Mouse (Mus musculus) myocyte (in vitro differentiated cells): ENCODE measurements around the gene Nr1i2. TPM values are rescaled to one million over a fixed set of nuclear protein-coding genes. Genes with fewer than 3 reads are reported as not detected.

Experiments used
- H3K27me3 ChIP-seq: one replicate; pipeline ENCODE4 v1.6.1; 2011; ENCODE audit not compliant: control insufficient read depth, insufficient read depth, insufficient read length
- H3K36me3 ChIP-seq: one replicate; pipeline ENCODE4 v1.6.1; 2011; ENCODE audit not compliant: control insufficient read depth, insufficient read depth
- H3K4me2 ChIP-seq: one replicate; pipeline ENCODE4 v1.6.1; 2011; ENCODE audit warnings: low read depth, control low read depth
- H3K4me3 ChIP-seq: one replicate; pipeline ENCODE4 v1.5.1; 2011; ENCODE audit warnings: mild to moderate bottlenecking, control low read depth, moderate library complexity
- H3K79me2 ChIP-seq: one replicate; pipeline ENCODE4 v1.6.1; 2011; ENCODE audit not compliant: control insufficient read depth, insufficient read depth
- H3ac ChIP-seq: one replicate; pipeline ENCODE4 v1.6.1; 2011; ENCODE audit not compliant: control insufficient read depth, insufficient read length
- CEBPB ChIP-seq: IDR thresholded peaks from 2 replicates; pipeline ENCODE4 v1.6.1; 2011; ENCODE audit warnings: mild to moderate bottlenecking, moderate library complexity; ENCODE audit not compliant: poor library complexity, insufficient read depth, severe bottlenecking
- E2F4 ChIP-seq: IDR thresholded peaks from one replicate; pipeline ENCODE4 v1.6.1; 2011; ENCODE audit warnings: mild to moderate bottlenecking, control low read depth, moderate library complexity; ENCODE audit not compliant: insufficient read depth
- MAX ChIP-seq: IDR thresholded peaks from one replicate; pipeline ENCODE4 v1.6.1; 2011; ENCODE audit warnings: low read depth, mild to moderate bottlenecking, control low read depth
- MYOD1 ChIP-seq, 3 experiments: IDR thresholded peaks; one replicate each; pipeline ENCODE4 v1.6.1; 2011; ENCODE audit warnings: control low read depth in 2 of 3, low read depth in 2 of 3, mild to moderate bottlenecking in 2 of 3, moderate library complexity in 1 of 3; ENCODE audit not compliant: insufficient read length in 2 of 3, control insufficient read depth in 1 of 3
- MYOG ChIP-seq, 3 experiments: IDR thresholded peaks; one replicate each; pipeline ENCODE4 v1.6.1; 2011; ENCODE audit warnings: control low read depth in 2 of 3, low read depth in 2 of 3, mild to moderate bottlenecking in 2 of 3; ENCODE audit not compliant: insufficient read length in 2 of 3, control insufficient read depth in 1 of 3, insufficient read depth in 1 of 3
- POLR2A ChIP-seq: IDR thresholded peaks from one replicate; pipeline ENCODE4 v1.6.1; 2011; ENCODE audit warnings: low read depth, mild to moderate bottlenecking, control low read depth, moderate library complexity; ENCODE audit not compliant: insufficient read length
- POLR2AphosphoS2 ChIP-seq: IDR thresholded peaks from one replicate; pipeline ENCODE4 v1.6.1; 2011; ENCODE audit warnings: low read depth, control low read depth; ENCODE audit not compliant: insufficient read length
- REST ChIP-seq: IDR thresholded peaks from one replicate; pipeline ENCODE4 v1.6.1; 2011; ENCODE audit warnings: mild to moderate bottlenecking, control low read depth, moderate library complexity; ENCODE audit not compliant: insufficient read depth, insufficient read length
- SRF ChIP-seq: IDR thresholded peaks from one replicate; pipeline ENCODE4 v1.6.1; 2011; ENCODE audit warnings: low read depth; ENCODE audit not compliant: control insufficient read depth, insufficient read length
- TCF12 ChIP-seq: IDR thresholded peaks from one replicate; pipeline ENCODE4 v1.6.1; 2011; ENCODE audit warnings: mild to moderate bottlenecking, control low read depth; ENCODE audit not compliant: poor library complexity, insufficient read depth, severe bottlenecking
- TCF3 ChIP-seq: IDR thresholded peaks from one replicate; pipeline ENCODE4 v1.6.1; 2011; ENCODE audit warnings: low read depth, control low read depth; ENCODE audit not compliant: insufficient read length
- USF1 ChIP-seq: IDR thresholded peaks from one replicate; pipeline ENCODE4 v1.6.1; 2011; ENCODE audit warnings: low read depth, mild to moderate bottlenecking, control low read depth, moderate library complexity
- polyA plus RNA-seq: library from polyadenylated mRNA; unstranded; fragments of >200 nt; fragmentation: generic; extraction: Trizol; gene quantifications from one replicate; pipeline ENCODE4 v1.2.1, GENCODE M21; 2012; ENCODE audit warnings: missing spikeins

The Nr1i2 gene
- polyA plus RNA-seq, 1 experiment = not detected

DNA sequence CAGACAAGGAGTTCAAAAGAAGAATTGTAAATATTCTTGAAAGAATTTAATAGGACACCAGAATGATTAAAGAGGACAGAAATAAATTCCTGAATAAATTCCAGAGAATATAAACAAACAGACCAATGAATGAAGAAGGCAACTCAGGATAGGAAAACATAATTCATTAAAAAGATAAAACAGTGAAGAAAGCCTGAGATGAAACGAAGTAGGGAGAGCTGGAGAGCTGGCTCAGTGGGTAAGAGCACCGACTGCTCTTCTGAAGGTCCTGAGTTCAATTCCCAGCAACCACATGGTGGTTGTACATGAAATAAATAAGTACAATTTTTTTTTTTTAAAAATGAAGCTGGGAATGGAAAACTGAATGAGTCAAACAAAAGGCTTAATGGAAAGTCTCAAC lies 19.9 kb downstream of the Nr1i2 start:
- TF ChIP-seq MYOG (IDR thresholded peaks at IDR 0.05; ENCODE audit: control insufficient read depth in 1 of 3, insufficient read depth in 1 of 3, insufficient read length in 2 of 3, low read depth in 2 of 3) (no peak), TCF3 (no peak), POLR2AphosphoS2 (no peak), POLR2A (no peak), MAX (no peak), TCF12 (no peak)
- Histone ChIP-seq H3K4me2 (no peak overlapping the region), H3K36me3 (no peaks in the 10 kb centered on the region), H3K27me3 (no peaks in the 10 kb centered on the region), H3K79me2 (no peaks in the 10 kb centered on the region), H3ac (no peak overlapping the region), H3K4me3 (no peak overlapping the region)

DNA sequence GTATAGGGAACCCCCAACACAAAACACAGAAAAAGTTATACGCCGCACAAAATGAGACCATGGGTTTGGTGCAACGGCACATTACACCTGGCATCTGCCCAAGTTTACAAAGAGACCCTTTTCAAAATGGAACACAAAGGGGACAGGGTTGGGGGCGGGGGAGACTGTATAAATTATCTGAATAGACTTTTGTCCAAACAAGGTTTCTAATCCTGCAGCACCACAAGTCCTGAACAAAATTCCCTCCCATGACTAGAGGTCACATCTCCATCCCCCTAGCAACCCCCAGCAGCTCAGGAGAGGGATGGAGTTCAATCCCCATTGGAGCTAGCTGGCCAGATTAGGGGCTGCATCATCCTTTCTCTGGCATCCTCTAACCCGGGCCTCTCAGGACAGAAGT lies 22.1 kb downstream of the Nr1i2 start:
- no peaks in the 10 kb centered on the region for H3K79me2 ChIP-seq
- no peak overlapping the region for H3ac ChIP-seq
- H3K27me3 ChIP-seq = no peaks in the 10 kb centered on the region
- no peak overlapping the region for H3K4me3 ChIP-seq
- no peaks in the 10 kb centered on the region for H3K36me3 ChIP-seq
- TF ChIP-seq MYOD1 (IDR thresholded peaks at IDR 0.05; ENCODE audit: control insufficient read depth in 1 of 3, insufficient read length in 2 of 3, low read depth in 2 of 3) (no peak), TCF3 (no peak), SRF (no peak), REST (no peak), TCF12 (no peak), USF1 (no peak), MYOG (IDR thresholded peaks at IDR 0.05; ENCODE audit: control insufficient read depth in 1 of 3, insufficient read depth in 1 of 3, insufficient read length in 2 of 3, low read depth in 2 of 3) (no peak)
- H3K4me2 ChIP-seq = no peak overlapping the region

DNA sequence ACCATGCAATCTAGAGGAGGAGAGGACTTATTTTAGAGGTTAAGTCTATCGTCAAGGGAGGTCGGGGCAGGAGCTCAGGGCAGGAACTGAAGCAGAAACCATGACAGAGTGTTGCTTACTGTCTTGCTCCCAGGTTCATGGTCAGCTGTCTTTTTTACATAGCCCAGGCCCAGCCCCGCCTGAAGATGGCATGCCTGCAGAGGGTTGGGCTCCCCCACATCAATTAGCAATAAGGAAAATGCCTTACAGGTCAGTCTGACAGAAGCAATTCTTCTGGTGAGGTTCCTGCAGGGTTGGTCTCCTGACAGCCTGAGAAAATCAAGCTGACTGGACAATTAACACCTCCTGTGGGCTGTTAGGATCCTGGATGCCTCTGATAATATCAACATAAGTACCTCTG lies 23.0 kb downstream of the Nr1i2 start:
- no peak overlapping the region for H3K4me3 ChIP-seq
- no peaks in the 10 kb centered on the region for H3K27me3 ChIP-seq
- no peaks in the 10 kb centered on the region for H3K36me3 ChIP-seq
- no peak overlapping the region for H3ac ChIP-seq
- TF ChIP-seq CEBPB (no peak), REST (no peak), MYOG (IDR thresholded peaks at IDR 0.05; ENCODE audit: control insufficient read depth in 1 of 3, insufficient read depth in 1 of 3, insufficient read length in 2 of 3, low read depth in 2 of 3) (peak in 1 of 3 experiments; percentile 33), POLR2AphosphoS2 (no peak), POLR2A (no peak), USF1 (peak; percentile 35), SRF (no peak), MYOD1 (IDR thresholded peaks at IDR 0.05; ENCODE audit: control insufficient read depth in 1 of 3, insufficient read length in 2 of 3, low read depth in 2 of 3) (peak in 1 of 3 experiments; percentile 26), MAX (no peak), E2F4 (no peak), TCF12 (no peak), TCF3 (no peak)
- no peak overlapping the region for H3K4me2 ChIP-seq
- no peaks in the 10 kb centered on the region for H3K79me2 ChIP-seq

- Histone ChIP-seq H3K27me3 (no peaks in the 10 kb centered on the region), H3K36me3 (no peaks in the 10 kb centered on the region), H3K4me3 (no peak overlapping the region), H3K4me2 (no peak overlapping the region), H3ac (no peak overlapping the region), H3K79me2 (no peaks in the 10 kb centered on the region)
- TF ChIP-seq SRF = no peak
- no peak for TF ChIP-seq USF1
These were observed 38.7 kb downstream of the Nr1i2 start for GRCm38 (mm10) chr16:38255927-38256326.

DNA sequence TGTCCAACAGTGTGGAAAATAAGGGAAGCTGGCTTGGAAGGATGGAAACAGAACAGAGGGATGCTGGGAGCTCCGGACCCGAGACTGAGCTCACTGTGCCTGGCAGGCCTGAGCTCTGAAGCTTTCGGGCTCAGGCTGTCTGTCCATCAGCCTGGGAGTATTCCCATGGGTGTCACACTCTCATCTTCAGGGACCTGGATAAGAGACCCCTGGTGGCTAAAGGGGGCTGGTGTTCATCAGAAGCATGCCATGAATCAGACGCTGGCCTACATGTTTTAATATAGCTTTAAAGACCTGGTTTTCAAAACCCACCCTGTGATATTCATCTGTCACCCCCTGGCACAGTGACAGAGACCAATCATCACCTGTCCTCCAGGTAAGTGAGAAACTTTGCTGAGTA lies 39.5 kb downstream of the Nr1i2 start:
- Histone ChIP-seq H3K27me3 (no peaks in the 10 kb centered on the region), H3K36me3 (no peaks in the 10 kb centered on the region), H3K4me3 (no peak overlapping the region), H3K4me2 (no peak overlapping the region), H3ac (no peak overlapping the region), H3K79me2 (no peaks in the 10 kb centered on the region)
- TF ChIP-seq POLR2AphosphoS2 (no peak), TCF3 (no peak), USF1 (no peak), MYOG (IDR thresholded peaks at IDR 0.05; ENCODE audit: control insufficient read depth in 1 of 3, insufficient read depth in 1 of 3, insufficient read length in 2 of 3, low read depth in 2 of 3) (no peak), POLR2A (no peak), REST (no peak), E2F4 (no peak), CEBPB (no peak), MAX (no peak), TCF12 (no peak), SRF (no peak), MYOD1 (IDR thresholded peaks at IDR 0.05; ENCODE audit: control insufficient read depth in 1 of 3, insufficient read length in 2 of 3, low read depth in 2 of 3) (no peak)

DNA sequence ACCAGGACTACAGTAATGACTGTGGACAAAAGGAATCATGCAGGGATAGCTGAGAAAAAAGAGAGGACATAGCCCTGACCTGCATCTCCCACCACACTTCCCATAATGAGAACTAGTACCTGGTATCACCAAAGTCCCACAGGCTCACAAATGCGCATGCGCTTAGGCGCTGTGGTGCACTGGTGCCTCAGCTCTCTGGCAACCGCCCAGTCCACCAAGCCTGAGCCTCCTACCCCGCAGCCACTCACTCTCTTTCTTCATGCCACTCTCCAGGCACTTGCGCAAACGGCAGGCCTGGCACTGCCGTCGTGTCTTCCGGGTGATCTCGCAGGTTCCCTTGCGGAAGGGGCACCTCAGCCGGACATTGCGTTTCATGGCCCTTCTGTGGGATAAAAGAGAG lies 40.6 kb downstream of the Nr1i2 start:
- TF ChIP-seq MAX (no peak), TCF3 (no peak), MYOG (IDR thresholded peaks at IDR 0.05; ENCODE audit: control insufficient read depth in 1 of 3, insufficient read depth in 1 of 3, insufficient read length in 2 of 3, low read depth in 2 of 3) (no peak), REST (no peak), E2F4 (no peak), MYOD1 (IDR thresholded peaks at IDR 0.05; ENCODE audit: control insufficient read depth in 1 of 3, insufficient read length in 2 of 3, low read depth in 2 of 3) (no peak), CEBPB (no peak), POLR2AphosphoS2 (no peak), POLR2A (no peak), SRF (no peak), TCF12 (no peak)
- no peaks in the 10 kb centered on the region for H3K79me2 ChIP-seq
- no peak overlapping the region for H3K4me2 ChIP-seq
- no peaks in the 10 kb centered on the region for H3K36me3 ChIP-seq
- H3K27me3 ChIP-seq = no peaks in the 10 kb centered on the region
- no peak overlapping the region for H3K4me3 ChIP-seq
- no peak overlapping the region for H3ac ChIP-seq
